Mouse (Mus musculus) heart, adult 18-20 months (tissue): Measurements from ENCODE around the gene Cwf19l1. TPM values are rescaled to one million over a fixed set of nuclear protein-coding genes. Genes with fewer than 3 reads are reported as not detected.

Experiments used
- DNase-seq, 2 experiments: peaks; one replicate each; pipeline ENCODE4 v3.0.0; 2021 to 2022; ENCODE audit warnings: mixed read lengths in 1 of 2
- total RNA-seq, 2 experiments: library from RNA; stranded (reverse); gene quantifications; 2 replicates each; pipeline ENCODE4 v1.2.3; 2021

Gene Cwf19l1
- total RNA-seq, 2 experiments from 2014 or later, result 9.0 to 9.1 TPM

GRCm38 (mm10) chr19:44117793-44118192 lies 17.9 kb downstream of the Cwf19l1 start:
- DNase-seq, result no peak

GRCm38 (mm10) chr19:44111706-44112105 lies 24.0 kb downstream of the Cwf19l1 start:
- no peak for DNase-seq

- no peak for DNase-seq
Observed at GRCm38 (mm10) chr19:44110356-44110755, 25.3 kb downstream of the Cwf19l1 start.

- DNase-seq, result peak in 1 of 2 experiments; percentile 14
Observed at GRCm38 (mm10) chr19:44108996-44109395, 26.7 kb downstream of the Cwf19l1 start.

- no peak for DNase-seq
Observed at GRCm38 (mm10) chr19:44107661-44108521, 27.8 kb downstream of the Cwf19l1 start.

GRCm38 (mm10) chr19:44106831-44107660 lies 28.6 kb downstream of the Cwf19l1 start, which contains the start of gene Chuk:
Chuk (minus strand) TSS chr19:44107480.
- DNase-seq, result peak; percentile 97 to 98

GRCm38 (mm10) chr19:44104393-44104792 lies 31.3 kb downstream of the Cwf19l1 start:
- DNase-seq, result no peak

GRCm38 (mm10) chr19:44103001-44103400 lies 32.7 kb downstream of the Cwf19l1 start:
- no peak for DNase-seq

- no peak for DNase-seq
Observed at GRCm38 (mm10) chr19:44100840-44101239, 34.8 kb downstream of the Cwf19l1 start.

GRCm38 (mm10) chr19:44086278-44086677 lies 49.4 kb downstream of the Cwf19l1 start:
- no peak for DNase-seq

GRCm38 (mm10) chr19:44080920-44081319 lies 54.8 kb downstream of the Cwf19l1 start:
- no peak for DNase-seq

- no peak for DNase-seq
Observed at GRCm38 (mm10) chr19:44080023-44080422, 55.7 kb downstream of the Cwf19l1 start.

GRCm38 (mm10) chr19:44077024-44077423 lies 58.7 kb downstream of the Cwf19l1 start:
- DNase-seq, result no peak

- no peak for DNase-seq
Observed at GRCm38 (mm10) chr19:44076457-44076856, 59.2 kb downstream of the Cwf19l1 start.

- no peak for DNase-seq
Observed at GRCm38 (mm10) chr19:44074986-44075385, 60.7 kb downstream of the Cwf19l1 start.

GRCm38 (mm10) chr19:44071166-44071565 lies 64.5 kb downstream of the Cwf19l1 start:
- DNase-seq, result no peak

- no peak for DNase-seq
Observed at GRCm38 (mm10) chr19:44069914-44070232, 65.8 kb downstream of the Cwf19l1 start.

- peak; percentile 92 to 93 for DNase-seq
Observed at GRCm38 (mm10) chr19:44069121-44069913, 66.4 kb downstream of the Cwf19l1 start, which contains the start of gene Erlin1. Erlin1 (minus strand) TSS chr19:44069785.

GRCm38 (mm10) chr19:44068232-44068631 lies 67.4 kb downstream of the Cwf19l1 start:
- no peak for DNase-seq

- peak; percentile 5 to 7 for DNase-seq
Observed at GRCm38 (mm10) chr19:44067323-44068049, 68.2 kb downstream of the Cwf19l1 start.

- no peak for DNase-seq
Observed at GRCm38 (mm10) chr19:44064734-44065133, 70.9 kb downstream of the Cwf19l1 start.
